In the genomic region with DNA sequence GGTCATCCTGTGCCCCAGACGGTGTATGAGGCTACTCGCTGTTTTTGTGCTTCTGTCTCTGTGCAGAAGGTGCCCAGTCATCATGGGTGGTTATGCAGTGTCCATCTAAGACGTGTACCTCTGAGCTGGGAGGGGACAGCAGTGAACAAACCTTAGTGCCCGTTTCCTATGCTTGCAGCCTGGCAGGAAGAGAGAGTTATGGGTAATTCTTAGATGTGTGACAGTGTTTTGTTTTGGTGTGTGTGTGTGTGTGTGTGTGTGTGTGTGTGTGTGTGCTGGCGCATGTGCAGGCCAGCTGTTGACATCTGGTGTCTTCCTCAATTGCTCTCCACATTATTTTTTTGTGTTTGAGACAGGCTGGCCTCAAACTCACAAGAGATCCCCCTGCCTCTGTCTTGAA, we compare ENCODE assay signal across 16 mouse cellular contexts. TPM values are rescaled to one million over a fixed set of nuclear protein-coding genes. Genes with fewer than 3 reads are reported as not detected.
A peak's percentile ranks its signal among the peaks of the same experiment; 100 is the strongest.
DNase-seq lines count a peak whose midpoint lies in the region; ATAC-seq lines count a peak whose summit lies in the region.
"Had no signal": no experiment of that assay in that cellular context is flagged by ENCODE, and none has a peak within 500 bp of the region (broad histone marks: within the 10 kb centered on the region; RNA-seq: fewer than 3 reads in every experiment).

No protein-coding gene starts in this region.

- H3K4me3 ChIP-seq in embryonic facial prominence, embryonic 12.5 days, result no peak overlapping the region
- H3K4me3 ChIP-seq in embryonic facial prominence, embryonic 10.5 days, result no peak overlapping the region
- H3K4me3 ChIP-seq in midbrain, embryonic 11.5 days (ENCODE audit: low read depth, low read length), result no peak overlapping the region
- no peak overlapping the region for H3K4me3 ChIP-seq in midbrain, embryonic 13.5 days (replicated peaks)
- H3K4me3 ChIP-seq: heart, embryonic 10.5 days; liver, embryonic 13.5 days; neural tube, embryonic 13.5 days had no signal

- H3K9ac ChIP-seq in embryonic facial prominence, embryonic 12.5 days, result no peak overlapping the region
- no peak overlapping the region for H3K9ac ChIP-seq in midbrain, embryonic 11.5 days (ENCODE audit: low read length)
- no peak overlapping the region for H3K9ac ChIP-seq in midbrain, embryonic 13.5 days (replicated peaks)
- H3K9ac ChIP-seq: liver, embryonic 13.5 days had no signal

- intact Hi-C loops in heart, postnatal 14 days (cut with DNase I), result no loop called here

- H3K36me3 ChIP-seq in embryonic facial prominence, embryonic 12.5 days, result no peaks in the 10 kb centered on the region
- H3K36me3 ChIP-seq in embryonic facial prominence, embryonic 10.5 days (replicated peaks), result 0 out of 2 replicates have a peak, but pooled peaks cover under 1% of the 10 kb centered on the region
- H3K36me3 ChIP-seq in midbrain, embryonic 11.5 days (ENCODE audit: control insufficient read depth, insufficient read depth, low read length), result no peaks in the 10 kb centered on the region
- H3K36me3 ChIP-seq in midbrain, embryonic 13.5 days, result no peaks in the 10 kb centered on the region
- H3K36me3 ChIP-seq: heart, embryonic 10.5 days; liver, embryonic 13.5 days; neural tube, embryonic 13.5 days had no signal

- WGBS in embryonic facial prominence, embryonic 12.5 days, result 61% methylated on average over 5 of the region's 5 CpGs
- 65% methylated on average over 5 of the region's 5 CpGs for WGBS in embryonic facial prominence, embryonic 10.5 days
- WGBS in midbrain, embryonic 11.5 days, result 63% methylated on average over 5 of the region's 5 CpGs
- WGBS in midbrain, embryonic 13.5 days, result 63% methylated on average over 5 of the region's 5 CpGs

- H3K4me1 ChIP-seq in embryonic facial prominence, embryonic 12.5 days, result peaks cover 10% of the 10 kb centered on the region
- peaks cover 27% of the 10 kb centered on the region for H3K4me1 ChIP-seq in embryonic facial prominence, embryonic 10.5 days
- H3K4me1 ChIP-seq in midbrain, embryonic 11.5 days (ENCODE audit: control insufficient read depth, insufficient read depth, low read length), result peaks cover 9% of the 10 kb centered on the region
- peaks cover 17% of the 10 kb centered on the region for H3K4me1 ChIP-seq in midbrain, embryonic 13.5 days (replicated peaks)
- H3K4me1 ChIP-seq: liver, embryonic 13.5 days had no signal

- no peaks in the 10 kb centered on the region for H3K9me3 ChIP-seq in embryonic facial prominence, embryonic 12.5 days
- H3K9me3 ChIP-seq in embryonic facial prominence, embryonic 10.5 days, result no peaks in the 10 kb centered on the region
- H3K9me3 ChIP-seq in midbrain, embryonic 11.5 days (ENCODE audit: control insufficient read depth, low read length), result no peaks in the 10 kb centered on the region
- no peaks in the 10 kb centered on the region for H3K9me3 ChIP-seq in midbrain, embryonic 13.5 days
- H3K9me3 ChIP-seq: heart, embryonic 10.5 days; liver, embryonic 13.5 days; neural tube, embryonic 13.5 days had no signal

- H3K27ac ChIP-seq in embryonic facial prominence, embryonic 12.5 days, result 0 out of 2 replicates have a peak overlapping the region, but pooled peaks have one; percentile 17
- no peak overlapping the region for H3K27ac ChIP-seq in embryonic facial prominence, embryonic 10.5 days (replicated peaks)
- no peak overlapping the region for H3K27ac ChIP-seq in midbrain, embryonic 11.5 days (ENCODE audit: low read depth, low read length)
- H3K27ac ChIP-seq in midbrain, embryonic 13.5 days, result no peak overlapping the region
- H3K27ac ChIP-seq: heart, embryonic 10.5 days; hindbrain, postnatal 0 days; liver, embryonic 13.5 days; neural tube, embryonic 13.5 days had no signal

- H3K27me3 ChIP-seq in embryonic facial prominence, embryonic 12.5 days, result no peaks in the 10 kb centered on the region
- no peaks in the 10 kb centered on the region for H3K27me3 ChIP-seq in embryonic facial prominence, embryonic 10.5 days (replicated peaks; ENCODE audit: low read depth, poor library complexity, severe bottlenecking)
- H3K27me3 ChIP-seq in midbrain, embryonic 11.5 days (ENCODE audit: control insufficient read depth, insufficient read depth, low read length), result no peaks in the 10 kb centered on the region; the same call in 1 of the 2 replicates
- H3K27me3 ChIP-seq in midbrain, embryonic 13.5 days, result no peaks in the 10 kb centered on the region
- H3K27me3 ChIP-seq: liver, embryonic 13.5 days; neural tube, embryonic 13.5 days had no signal

- no peak for DNase-seq in embryonic facial prominence, embryonic 10.5 days (ENCODE audit: low spot score)
- no peak for DNase-seq in midbrain, embryonic 11.5 days (ENCODE audit: low spot score, missing footprints)
- DNase-seq in right cerebral cortex, postnatal 4 days, result no peak
- no peak for DNase-seq in cerebellum, adult 9-11 months
- no peak for DNase-seq in heart, postnatal 14 days
- DNase-seq: adrenal gland, adult 2 months; cerebellum, adult 18-20 months; gastrocnemius, postnatal 14 days; kidney, adult 9 months; liver, embryonic 13.5 days had no signal

- no peak overlapping the region for H3K4me2 ChIP-seq in embryonic facial prominence, embryonic 12.5 days (replicated peaks)
- no peak overlapping the region for H3K4me2 ChIP-seq in midbrain, embryonic 11.5 days
- no peak overlapping the region for H3K4me2 ChIP-seq in midbrain, embryonic 13.5 days (replicated peaks)
- H3K4me2 ChIP-seq: liver, embryonic 13.5 days; neural tube, embryonic 13.5 days had no signal

- ATAC-seq in embryonic facial prominence, embryonic 12.5 days (ENCODE audit: insufficient number of reproducible peaks, insufficient read depth, low FRiP score, low TSS enrichment), result no peak
- 0 out of 2 replicates have a peak, but pooled peaks have one; percentile 14 for ATAC-seq in midbrain, embryonic 11.5 days (ENCODE audit: low FRiP score)
- ATAC-seq in midbrain, embryonic 13.5 days, result no peak
- peak; percentile 14; the same call in 1 of the 2 replicates for ATAC-seq in megakaryocyte, adult 5-6 weeks (ENCODE audit: poor library complexity, severe bottlenecking)
- ATAC-seq: hindbrain, postnatal 0 days had no signal

RNA-seq across cellular contexts. Expression of a gene that starts 20.6 kb away (rescaled TPM):
- 4.1 and 4.4 TPM in 2 replicates for polyA plus RNA-seq in embryonic facial prominence, embryonic 12.5 days (2016; fragmentation: Nextera tagmentation; extraction: Ambion mirVana)
- polyA plus RNA-seq in embryonic facial prominence, embryonic 10.5 days (2016; fragmentation: Nextera tagmentation; extraction: Ambion mirVana), result 3.4 and 3.6 TPM in 2 replicates
- polyA plus RNA-seq in midbrain, embryonic 11.5 days (2014; fragmentation: Nextera tagmentation; extraction: Ambion mirVana), result 5.7 and 6.6 TPM in 2 replicates
- 3.5 and 4.1 TPM in 2 replicates for polyA plus RNA-seq in midbrain, embryonic 13.5 days (2015; fragmentation: Nextera tagmentation; extraction: Ambion mirVana)
- 38.4 and 40.4 TPM in 2 replicates for total RNA-seq in megakaryocyte, adult 5-6 weeks (2015)
- total RNA-seq in megakaryocyte, adult 5-6 weeks (2017), result 40.1 and 42.2 TPM in 2 replicates
- 10 to 100 TPM; 15.4 to 16.5 TPM for total RNA-seq in heart, postnatal 14 days (2021)

RNA-seq across cellular contexts. Expression of a gene that starts 44.1 kb away (rescaled TPM):
- polyA plus RNA-seq in embryonic facial prominence, embryonic 12.5 days (2016; fragmentation: Nextera tagmentation; extraction: Ambion mirVana), result 17.9 and 20.0 TPM in 2 replicates
- polyA plus RNA-seq in embryonic facial prominence, embryonic 10.5 days (2016; fragmentation: Nextera tagmentation; extraction: Ambion mirVana), result 13.2 and 14.2 TPM in 2 replicates
- polyA plus RNA-seq in midbrain, embryonic 11.5 days (2014; fragmentation: Nextera tagmentation; extraction: Ambion mirVana), result 6.9 and 9.2 TPM in 2 replicates
- 2.8 and 3.6 TPM in 2 replicates for polyA plus RNA-seq in midbrain, embryonic 13.5 days (2015; fragmentation: Nextera tagmentation; extraction: Ambion mirVana)
- not detected in 2 replicates for total RNA-seq in megakaryocyte, adult 5-6 weeks (2015)
- not detected in 2 replicates for total RNA-seq in megakaryocyte, adult 5-6 weeks (2017)
- 1 to 10 TPM; 4.7 to 4.9 TPM for total RNA-seq in heart, postnatal 14 days (2021)

Comparison
In these comparisons a context has a peak if more than half of its experiments do, and no peak if none do; other contexts are left out.
1. ATAC-seq: peak in midbrain, embryonic 11.5 days (single experiment) and megakaryocyte, adult 5-6 weeks (single experiment); none in embryonic facial prominence, embryonic 12.5 days (single experiment) and midbrain, embryonic 13.5 days (single experiment).